Mouse (Mus musculus): ENCODE results near the gene Endog. TPM values are rescaled to one million over a fixed set of nuclear protein-coding genes. Genes with fewer than 3 reads are reported as not detected.
"Not testable (repeated sequence)": the region's sequence is repeated elsewhere in the genome, so short reads cannot be mapped to it uniquely, and the experiment has no call there.

Gene Endog
- polyA plus RNA-seq, 1 experiment from 2014 or later: 58.2 TPM

- WGBS: 97% methylated on average over 4 of the region's 4 CpGs
- no peak overlapping the region for H3K27ac ChIP-seq
- peaks cover 79% of the 10 kb centered on the region for H3K36me3 ChIP-seq (ENCODE audit: insufficient read depth, low read length)
- no peaks in the 10 kb centered on the region for H3K27me3 ChIP-seq (ENCODE audit: insufficient read depth, low read length)
- H3K9me3 ChIP-seq (replicated peaks; ENCODE audit: low read length): no peaks in the 10 kb centered on the region
- ATAC-seq (replicated peaks; ENCODE audit: low FRiP score, low read depth) (no peak), DNase-seq (ENCODE audit: low spot score) (no peak)
- no peak overlapping the region for H3K9ac ChIP-seq (ENCODE audit: low read depth, low read length)
- H3K4me1 ChIP-seq (replicated peaks; ENCODE audit: insufficient read depth, low read length): no peaks in the 10 kb centered on the region
- no peak for TF ChIP-seq CTCF (IDR thresholded peaks at IDR 0.05; ENCODE audit: low read depth)
- H3K4me2 ChIP-seq (ENCODE audit: low read length): no peak overlapping the region
- H3K4me3 ChIP-seq (replicated peaks; ENCODE audit: low read depth, low read length): no peak overlapping the region
Observed at GRCm38 (mm10) chr2:30144436-30144835, 26.9 kb upstream of the Endog start.

DNA sequence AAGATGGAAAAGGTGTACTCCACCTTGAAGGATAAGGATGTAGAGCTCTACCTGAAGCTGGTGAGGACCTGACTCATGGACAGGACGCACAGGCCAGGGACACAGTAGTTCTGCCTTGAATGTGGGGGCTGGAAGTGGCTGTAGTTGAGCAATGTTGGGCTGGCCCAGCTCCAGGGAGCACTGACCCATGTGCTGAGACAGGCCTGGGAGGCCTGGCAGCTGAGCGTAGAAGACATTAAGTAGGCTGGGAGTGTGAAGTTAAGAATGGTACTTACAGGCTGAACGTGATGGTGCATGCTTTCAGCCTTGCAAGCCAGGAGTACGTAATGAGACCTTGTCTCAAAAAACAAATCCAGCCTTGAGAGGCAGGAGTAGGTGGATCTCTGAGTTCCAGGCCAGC lies 23.8 kb upstream of the Endog start:
- ATAC-seq (replicated peaks; ENCODE audit: low FRiP score, low read depth) (no peak), DNase-seq (ENCODE audit: low spot score) (no peak)
- Histone ChIP-seq H3K36me3 (ENCODE audit: insufficient read depth, low read length) (peaks cover 73% of the 10 kb centered on the region), H3K9ac (ENCODE audit: low read depth, low read length) (no peak overlapping the region), H3K4me1 (replicated peaks; ENCODE audit: insufficient read depth, low read length) (no peaks in the 10 kb centered on the region), H3K27me3 (ENCODE audit: insufficient read depth, low read length) (no peaks in the 10 kb centered on the region), H3K9me3 (replicated peaks; ENCODE audit: low read length) (no peaks in the 10 kb centered on the region), H3K4me2 (ENCODE audit: low read length) (no peak overlapping the region), H3K4me3 (replicated peaks; ENCODE audit: low read depth, low read length) (no peak overlapping the region), H3K27ac (no peak overlapping the region)
- no peak for TF ChIP-seq CTCF (IDR thresholded peaks at IDR 0.05; ENCODE audit: low read depth)
- 70% methylated on average over 4 of the region's 4 CpGs for WGBS

DNA sequence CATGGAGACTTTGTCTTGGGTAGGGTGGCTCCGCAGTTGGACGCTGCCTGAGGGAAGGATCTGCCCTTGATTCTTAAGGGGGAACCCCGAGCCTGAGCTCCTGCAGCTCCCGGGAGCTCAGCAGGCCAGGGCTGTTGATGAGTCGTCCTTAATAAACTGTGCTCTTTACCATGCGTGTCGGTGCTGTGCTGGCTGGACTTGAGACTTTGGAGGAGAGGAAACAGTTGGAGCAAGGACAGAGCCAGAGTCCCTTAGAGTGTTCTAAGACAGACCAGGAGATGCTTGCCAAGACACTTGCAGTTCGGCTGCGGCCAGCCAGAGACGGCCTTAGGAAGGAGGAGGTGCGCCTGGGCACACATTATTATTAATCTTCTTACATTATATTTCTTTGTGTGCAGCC lies 19.5 kb upstream of the Endog start:
- Histone ChIP-seq H3K9ac (ENCODE audit: low read depth, low read length) (no peak overlapping the region), H3K4me1 (replicated peaks; ENCODE audit: insufficient read depth, low read length) (no peaks in the 10 kb centered on the region), H3K4me3 (replicated peaks; ENCODE audit: low read depth, low read length) (no peak overlapping the region), H3K9me3 (replicated peaks; ENCODE audit: low read length) (no peaks in the 10 kb centered on the region), H3K4me2 (ENCODE audit: low read length) (no peak overlapping the region), H3K36me3 (ENCODE audit: insufficient read depth, low read length) (peaks cover 42% of the 10 kb centered on the region), H3K27me3 (ENCODE audit: insufficient read depth, low read length) (no peaks in the 10 kb centered on the region), H3K27ac (no peak overlapping the region)
- ATAC-seq (replicated peaks; ENCODE audit: low FRiP score, low read depth) (no peak; the same call in 1 of the 2 replicates), DNase-seq (ENCODE audit: low spot score) (no peak)
- TF ChIP-seq CTCF (IDR thresholded peaks at IDR 0.05; ENCODE audit: low read depth): no peak
- 83% methylated on average over 11 of the region's 11 CpGs for WGBS

- Histone ChIP-seq H3K27me3 (ENCODE audit: insufficient read depth, low read length) (no peaks in the 10 kb centered on the region), H3K4me3 (replicated peaks; ENCODE audit: low read depth, low read length) (no peak overlapping the region), H3K4me2 (ENCODE audit: low read length) (no peak overlapping the region), H3K4me1 (replicated peaks; ENCODE audit: insufficient read depth, low read length) (no peaks in the 10 kb centered on the region), H3K9me3 (replicated peaks; ENCODE audit: low read length) (no peaks in the 10 kb centered on the region), H3K27ac (no peak overlapping the region), H3K36me3 (ENCODE audit: insufficient read depth, low read length) (peaks cover 34% of the 10 kb centered on the region), H3K9ac (ENCODE audit: low read depth, low read length) (no peak overlapping the region)
- no peak for TF ChIP-seq CTCF (IDR thresholded peaks at IDR 0.05; ENCODE audit: low read depth)
- 50% methylated on average over 8 of the region's 8 CpGs for WGBS
- ATAC-seq (replicated peaks; ENCODE audit: low FRiP score, low read depth) (peak; percentile 27; the same call in 1 of the 2 replicates), DNase-seq (ENCODE audit: low spot score) (no peak)
Observed at GRCm38 (mm10) chr2:30152616-30153015, 18.7 kb upstream of the Endog start.

GRCm38 (mm10) chr2:30159871-30160270 lies 11.4 kb upstream of the Endog start:
- 86% methylated on average over 7 of the region's 10 CpGs for WGBS
- not testable (repeated sequence) for H3K9ac ChIP-seq (ENCODE audit: low read depth, low read length); H3K9me3 ChIP-seq (replicated peaks; ENCODE audit: low read length); ATAC-seq (replicated peaks; ENCODE audit: low FRiP score, low read depth); H3K27me3 ChIP-seq (ENCODE audit: insufficient read depth, low read length); H3K4me2 ChIP-seq (ENCODE audit: low read length); H3K4me3 ChIP-seq (replicated peaks; ENCODE audit: low read depth, low read length); H3K4me1 ChIP-seq (replicated peaks; ENCODE audit: insufficient read depth, low read length); H3K27ac ChIP-seq; H3K36me3 ChIP-seq (ENCODE audit: insufficient read depth, low read length); DNase-seq (ENCODE audit: low spot score)

GRCm38 (mm10) chr2:30161809-30162208 lies 9.5 kb upstream of the Endog start:
- no peaks in the 10 kb centered on the region for H3K27me3 ChIP-seq (ENCODE audit: insufficient read depth, low read length)
- no peaks in the 10 kb centered on the region for H3K9me3 ChIP-seq (replicated peaks; ENCODE audit: low read length)
- ATAC-seq (replicated peaks; ENCODE audit: low FRiP score, low read depth): no peak
- H3K27ac ChIP-seq: no peak overlapping the region
- peak; percentile 85 for TF ChIP-seq CTCF (IDR thresholded peaks at IDR 0.05; ENCODE audit: low read depth)
- peak; percentile 82 for DNase-seq (ENCODE audit: low spot score)
- H3K4me3 ChIP-seq (replicated peaks; ENCODE audit: low read depth, low read length): no peak overlapping the region
- no peak overlapping the region for H3K9ac ChIP-seq (ENCODE audit: low read depth, low read length)
- H3K36me3 ChIP-seq (ENCODE audit: insufficient read depth, low read length): no peaks in the 10 kb centered on the region
- H3K4me1 ChIP-seq (replicated peaks; ENCODE audit: insufficient read depth, low read length): no peaks in the 10 kb centered on the region
- no peak overlapping the region for H3K4me2 ChIP-seq (ENCODE audit: low read length)

DNA sequence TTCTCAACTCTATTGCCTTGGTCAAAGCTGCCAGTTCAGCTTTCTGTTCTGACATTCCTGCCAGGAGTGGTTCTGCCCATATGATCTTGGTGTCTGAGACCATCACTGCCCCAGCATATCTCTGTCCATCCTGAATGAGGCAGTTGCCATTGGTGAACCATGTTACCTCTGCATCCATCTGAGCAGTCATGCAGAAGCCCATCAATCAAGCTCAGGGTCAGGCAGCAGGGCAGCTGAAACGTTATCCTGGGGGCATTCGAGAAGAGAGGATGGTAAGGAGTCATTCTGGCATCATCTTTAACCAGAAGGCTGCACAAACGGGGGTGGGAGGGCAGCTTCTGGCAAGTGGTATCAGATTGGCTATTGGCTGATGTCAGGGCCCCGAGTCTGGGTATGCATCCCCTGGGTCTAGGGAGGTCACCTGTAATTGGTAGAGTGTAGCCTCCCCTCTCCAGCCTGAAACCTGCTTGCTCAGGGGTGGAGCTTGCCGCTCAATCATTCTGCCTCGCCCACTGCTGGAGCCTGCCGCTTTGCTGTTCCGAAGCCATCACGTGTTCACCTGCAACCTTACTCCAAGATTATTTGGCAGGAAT lies 6.9 kb upstream of the Endog start:
- H3K4me2 ChIP-seq (ENCODE audit: low read length): no peak overlapping the region
- no peaks in the 10 kb centered on the region for H3K4me1 ChIP-seq (replicated peaks; ENCODE audit: insufficient read depth, low read length)
- ATAC-seq (replicated peaks; ENCODE audit: low FRiP score, low read depth): 0 out of 2 replicates have a peak, but pooled peaks have one; percentile 45
- H3K4me3 ChIP-seq (replicated peaks; ENCODE audit: low read depth, low read length): no peak overlapping the region
- no peaks in the 10 kb centered on the region for H3K36me3 ChIP-seq (ENCODE audit: insufficient read depth, low read length)
- no peak overlapping the region for H3K27ac ChIP-seq
- no peaks in the 10 kb centered on the region for H3K27me3 ChIP-seq (ENCODE audit: insufficient read depth, low read length)
- no peaks in the 10 kb centered on the region for H3K9me3 ChIP-seq (replicated peaks; ENCODE audit: low read length)
- peak; percentile 45 for DNase-seq (ENCODE audit: low spot score)
- 33% methylated on average over 9 of the region's 9 CpGs for WGBS
- H3K9ac ChIP-seq (ENCODE audit: low read depth, low read length): no peak overlapping the region
- TF ChIP-seq CTCF (IDR thresholded peaks at IDR 0.05; ENCODE audit: low read depth): no peak

Data from kidney, postnatal 0 days (tissue).